Mouse (Mus musculus) layer of hippocampus, adult 2 months (tissue): ENCODE results near the gene Chrm1. TPM values are rescaled to one million over a fixed set of nuclear protein-coding genes. Genes with fewer than 3 reads are reported as not detected.

ENCODE experiments used
- DNase-seq, 2 experiments: peaks; one replicate each; pipeline ENCODE4 v3.0.0; 2022; ENCODE audit warnings: low spot score in 2 of 2
- H3K27ac ChIP-seq: fragments of 200-600 bp; 2 replicates; pipeline ENCODE4 v1.8.1; 2022
- H3K4me3 ChIP-seq: fragments of 200-600 bp; 2 replicates; pipeline ENCODE4 v1.8.1; 2022; ENCODE audit warnings: mild to moderate bottlenecking
- CTCF ChIP-seq: fragments of 200-600 bp; conservative IDR thresholded peaks from 2 replicates; pipeline ENCODE4 v1.8.1; 2022; ENCODE audit warnings: antibody characterized with exemption, mild to moderate bottlenecking, moderate library complexity
- total RNA-seq, 2 experiments: library from RNA; stranded (reverse); gene quantifications; 2 replicates each; pipeline ENCODE4 v1.2.3; 2021

Gene Chrm1
- total RNA-seq, 2 experiments from 2014 or later, result 179 to 190 TPM

DNA sequence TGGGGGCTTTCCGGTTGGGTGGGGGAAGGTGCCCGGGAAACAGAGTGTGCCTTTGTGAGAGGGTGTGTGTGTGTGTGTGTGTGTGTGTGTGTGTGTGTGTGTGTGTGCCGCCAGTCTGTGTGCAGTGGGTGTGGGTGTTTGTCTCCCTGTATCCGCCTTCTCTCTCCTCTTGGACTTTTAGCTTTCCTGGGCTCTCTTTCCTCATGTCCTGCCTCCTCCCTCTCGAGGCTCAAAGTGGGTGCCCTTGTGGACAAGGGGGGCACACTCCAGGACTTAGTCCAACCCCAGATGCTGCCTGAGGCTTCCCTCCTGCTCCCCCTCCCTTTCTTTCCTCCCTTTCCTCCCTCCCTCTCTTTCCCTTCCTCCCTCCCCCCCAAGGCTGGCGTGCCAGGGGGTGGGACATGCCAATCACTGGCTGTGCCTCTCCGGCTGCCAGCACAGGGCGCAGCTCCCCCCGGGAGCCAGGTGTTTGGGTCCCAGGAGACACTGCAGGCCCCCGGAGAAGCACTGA, 377 bp downstream of the Chrm1 start:
- H3K4me3 ChIP-seq, result peak overlapping the region; percentile 73
- DNase-seq, result peak; percentile 80 to 88
- no peak for TF ChIP-seq CTCF
- peak overlapping the region; percentile 98 for H3K27ac ChIP-seq

DNA sequence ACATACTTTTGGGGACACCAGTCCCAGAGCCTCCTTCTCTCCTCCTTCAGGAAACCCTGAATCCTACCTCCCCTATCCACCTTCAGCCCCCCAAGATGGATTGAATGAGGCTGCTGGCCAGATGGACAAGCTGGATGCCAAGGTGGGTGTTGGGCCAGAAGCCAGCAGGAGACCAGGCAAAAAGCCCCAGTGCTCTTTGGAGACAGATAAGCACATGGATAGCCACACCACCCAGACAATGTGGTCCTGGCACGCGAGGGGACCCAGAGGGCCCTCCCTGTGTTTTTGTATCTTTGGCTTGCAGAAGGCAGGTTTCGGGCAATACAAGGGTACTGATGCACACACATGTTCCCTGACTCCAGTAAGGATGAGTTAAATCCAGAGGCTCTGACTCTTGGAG, 1.3 kb downstream of the Chrm1 start:
- no peak for DNase-seq
- peak overlapping the region; percentile 73 for H3K4me3 ChIP-seq
- H3K27ac ChIP-seq, result peak overlapping the region; percentile 98
- TF ChIP-seq CTCF, result no peak

DNA sequence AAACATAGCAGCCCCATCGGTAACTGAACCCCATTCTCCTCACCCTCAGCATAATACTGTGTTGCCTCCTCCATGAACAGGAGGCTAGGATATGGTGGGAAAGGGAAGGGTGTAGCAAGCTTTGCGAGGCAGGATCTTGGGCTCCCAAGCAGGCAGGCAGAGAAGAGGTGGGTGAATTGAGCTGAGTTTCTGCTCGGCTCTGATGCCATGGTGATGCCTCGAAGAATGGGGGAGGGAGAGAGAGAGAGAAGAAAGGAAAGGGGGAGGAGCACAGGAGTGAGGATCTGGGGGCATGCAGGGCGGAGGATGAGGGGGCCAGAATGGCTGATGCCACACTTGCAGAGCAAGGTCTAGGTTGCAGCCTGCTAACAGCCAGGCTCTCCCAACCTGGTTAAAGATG, 2.2 kb downstream of the Chrm1 start:
- Histone ChIP-seq H3K4me3 (peak overlapping the region; percentile 73), H3K27ac (peak overlapping the region; percentile 98)
- no peak for TF ChIP-seq CTCF
- peak; percentile 60 to 67 for DNase-seq

DNA sequence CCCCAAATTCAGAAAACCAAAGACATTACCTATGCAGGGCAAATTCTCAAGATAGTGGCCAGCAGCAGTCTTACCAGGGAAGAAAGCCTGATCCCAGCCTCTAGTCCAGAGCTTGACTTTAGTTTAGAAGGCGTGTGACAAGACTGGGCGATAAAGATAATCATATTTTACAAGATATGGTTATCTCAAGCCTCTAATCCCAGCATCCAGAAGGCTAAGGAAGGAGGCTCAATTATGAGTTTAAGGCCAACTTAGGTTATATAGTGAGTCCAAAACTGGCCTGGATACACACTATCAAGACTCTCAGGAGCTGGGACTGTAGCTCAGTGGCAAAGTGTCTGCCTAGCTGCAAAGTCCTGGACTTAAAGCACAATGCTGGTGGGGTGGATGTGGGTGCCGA, 9.3 kb downstream of the Chrm1 start:
- TF ChIP-seq CTCF, result no peak

DNA sequence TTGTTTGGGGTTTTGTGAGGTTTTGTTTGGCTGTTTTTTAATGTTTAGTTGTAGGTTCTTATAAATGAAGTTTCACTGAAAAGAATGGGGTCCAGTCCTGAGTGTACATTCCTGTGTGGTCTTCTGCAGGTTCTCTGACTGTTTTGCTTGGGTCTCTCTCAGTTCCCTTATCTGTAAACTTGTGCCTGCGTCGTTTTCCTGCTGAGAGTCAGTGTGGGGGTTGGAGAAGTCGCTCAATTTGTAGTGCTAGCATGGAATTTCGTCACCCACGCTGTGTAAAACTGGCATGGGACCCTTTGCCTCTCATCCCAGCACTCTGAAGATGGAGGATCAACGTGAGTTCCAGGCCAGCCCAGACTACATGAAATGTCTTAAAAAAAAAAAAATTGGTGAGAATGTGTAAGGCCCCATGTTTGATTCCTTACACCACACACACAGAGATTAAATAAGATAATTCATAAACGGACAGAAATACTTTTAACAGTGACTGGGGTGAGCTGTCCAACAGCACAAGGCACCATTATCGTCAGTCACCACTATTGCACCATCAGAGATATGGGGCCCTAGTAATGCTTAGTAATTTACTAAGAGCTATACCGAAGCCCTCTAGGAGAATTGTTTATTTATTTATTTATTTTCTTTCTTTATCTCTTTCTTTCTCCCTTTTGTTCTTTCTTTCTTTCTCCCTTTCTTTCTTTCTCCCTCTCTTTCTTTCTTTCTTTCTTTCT, 9.9 kb downstream of the Chrm1 start:
- 0 out of 2 replicates have a peak overlapping the region, but pooled peaks have one; percentile 18 for H3K27ac ChIP-seq
- DNase-seq, result no peak
- H3K4me3 ChIP-seq, result peak overlapping the region; percentile 40
- TF ChIP-seq CTCF, result no peak

More for the DNA sequence above, 9.3 kb downstream of the Chrm1 start:
- H3K27ac ChIP-seq, result 0 out of 2 replicates have a peak overlapping the region, but pooled peaks have one; percentile 18
- peak overlapping the region; percentile 40 for H3K4me3 ChIP-seq
- DNase-seq, result no peak

DNA sequence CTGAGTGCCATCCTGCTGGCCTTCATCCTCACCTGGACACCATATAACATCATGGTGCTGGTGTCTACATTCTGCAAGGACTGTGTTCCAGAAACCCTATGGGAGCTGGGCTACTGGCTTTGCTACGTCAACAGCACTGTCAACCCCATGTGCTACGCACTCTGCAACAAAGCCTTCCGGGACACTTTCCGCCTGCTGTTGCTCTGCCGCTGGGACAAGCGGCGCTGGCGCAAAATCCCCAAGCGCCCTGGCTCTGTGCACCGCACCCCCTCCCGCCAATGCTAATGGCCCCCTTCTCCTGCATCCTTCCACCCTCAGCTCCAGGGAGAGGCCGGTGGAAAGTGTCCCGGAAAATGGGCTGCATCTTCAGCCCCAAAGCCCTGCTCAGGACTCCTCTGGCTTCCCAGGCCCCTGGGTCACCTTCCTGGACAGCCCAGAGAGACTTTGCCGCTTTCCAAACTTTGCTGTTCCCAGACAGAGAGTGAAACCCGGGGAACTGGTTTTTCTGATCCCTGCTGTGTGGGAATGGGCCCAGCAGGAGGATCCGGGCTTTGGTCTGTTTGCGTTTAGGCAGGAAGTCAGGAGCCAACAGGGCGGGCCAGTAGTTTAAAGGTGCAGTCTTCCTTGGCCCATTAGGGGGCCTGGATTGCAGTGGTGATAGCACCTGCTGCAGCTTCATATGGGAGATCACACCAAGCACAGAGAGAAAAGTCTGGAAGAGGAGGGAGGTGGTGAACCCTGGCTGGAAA, 15.6 kb downstream of the Chrm1 start:
- peak overlapping the region; percentile 13; the same call in 1 of the 2 replicates for H3K4me3 ChIP-seq

DNA sequence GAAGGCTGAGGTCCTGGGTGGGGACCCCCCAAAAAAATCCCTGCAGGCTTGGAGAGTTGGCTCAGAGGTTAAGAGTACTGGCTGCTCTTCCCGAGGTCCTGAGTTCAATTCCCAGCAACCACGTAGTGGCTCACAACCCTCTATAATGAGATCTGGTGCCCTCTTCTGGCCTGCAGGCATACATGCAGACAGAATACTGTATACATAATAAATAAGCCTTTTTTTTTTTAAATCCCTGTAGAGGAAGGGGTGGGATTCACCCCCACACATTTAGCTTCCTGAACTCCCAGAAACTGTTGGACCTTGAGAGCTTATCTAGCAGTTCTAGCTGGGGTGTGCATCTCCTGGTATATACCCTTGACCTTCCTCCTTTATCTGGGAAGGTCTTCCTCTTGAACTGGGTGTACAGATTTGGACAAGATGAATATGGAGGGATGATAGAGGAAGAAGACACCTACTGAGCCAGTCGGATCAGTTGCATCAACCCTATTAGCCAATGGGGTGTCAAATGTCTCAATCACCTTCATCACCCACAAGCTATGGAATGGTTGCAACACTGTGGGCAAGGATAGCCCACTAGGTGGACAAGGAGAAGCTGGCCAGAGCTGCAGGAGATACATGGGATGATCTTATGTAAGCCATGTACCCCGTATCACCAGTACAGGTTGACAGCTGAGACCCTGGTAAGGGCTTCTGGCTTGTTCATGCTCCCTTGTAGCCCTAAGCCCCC, 18.2 kb downstream of the Chrm1 start:
- H3K4me3 ChIP-seq, result no peak overlapping the region
- no peak for DNase-seq
- peak overlapping the region; percentile 87 for H3K27ac ChIP-seq
- peak; percentile 71 for TF ChIP-seq CTCF

More for the DNA sequence above, 15.6 kb downstream of the Chrm1 start:
- DNase-seq, result no peak
- TF ChIP-seq CTCF, result peak; percentile 54
- H3K27ac ChIP-seq, result peak overlapping the region; percentile 87

DNA sequence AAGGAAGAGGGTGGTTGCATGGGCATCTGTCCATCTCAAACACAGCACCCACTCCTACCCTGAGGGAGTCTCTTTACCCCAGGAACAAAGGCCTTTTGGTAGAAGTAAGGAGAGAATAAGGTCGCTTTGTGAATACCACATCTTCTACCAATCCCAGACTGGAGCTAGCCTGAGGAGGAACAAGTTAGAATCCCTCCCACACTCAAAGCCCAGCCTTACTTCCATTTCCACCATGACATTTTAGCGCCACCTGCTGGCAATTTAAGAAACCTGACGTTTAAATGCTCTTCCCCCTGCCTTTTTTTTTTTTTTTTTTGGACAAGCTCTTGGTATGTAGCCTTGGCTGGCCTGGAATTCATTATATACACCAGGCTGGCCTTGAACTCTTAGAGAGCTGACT, 19.4 kb downstream of the Chrm1 start:
- Histone ChIP-seq H3K4me3 (no peak overlapping the region), H3K27ac (peak overlapping the region; percentile 82)
- peak; percentile 91 for TF ChIP-seq CTCF
- peak; percentile 81 to 87 for DNase-seq

DNA sequence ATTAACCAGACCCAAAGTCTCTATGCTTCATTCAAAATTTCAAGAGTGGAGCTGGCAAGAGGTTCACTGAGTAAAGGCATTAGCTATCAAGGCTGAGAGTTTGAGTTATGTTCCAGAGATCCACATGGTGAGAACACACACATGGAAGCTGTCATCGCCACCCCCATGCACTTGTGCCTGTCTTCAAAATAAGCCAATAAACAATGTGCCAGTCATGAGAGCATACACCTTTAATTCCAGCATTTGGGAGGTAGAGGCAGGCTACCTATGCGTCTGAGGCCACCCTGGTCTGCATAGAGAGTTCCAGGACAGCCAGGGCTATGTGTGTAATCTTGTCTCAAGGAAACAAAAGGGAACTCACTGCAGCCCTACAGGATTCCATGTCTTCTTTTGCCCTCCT, 20.0 kb downstream of the Chrm1 start:
- TF ChIP-seq CTCF, result no peak
- Histone ChIP-seq H3K4me3 (no peak overlapping the region), H3K27ac (peak overlapping the region; percentile 82)
- peak in 1 of 2 experiments; percentile 20 for DNase-seq

DNA sequence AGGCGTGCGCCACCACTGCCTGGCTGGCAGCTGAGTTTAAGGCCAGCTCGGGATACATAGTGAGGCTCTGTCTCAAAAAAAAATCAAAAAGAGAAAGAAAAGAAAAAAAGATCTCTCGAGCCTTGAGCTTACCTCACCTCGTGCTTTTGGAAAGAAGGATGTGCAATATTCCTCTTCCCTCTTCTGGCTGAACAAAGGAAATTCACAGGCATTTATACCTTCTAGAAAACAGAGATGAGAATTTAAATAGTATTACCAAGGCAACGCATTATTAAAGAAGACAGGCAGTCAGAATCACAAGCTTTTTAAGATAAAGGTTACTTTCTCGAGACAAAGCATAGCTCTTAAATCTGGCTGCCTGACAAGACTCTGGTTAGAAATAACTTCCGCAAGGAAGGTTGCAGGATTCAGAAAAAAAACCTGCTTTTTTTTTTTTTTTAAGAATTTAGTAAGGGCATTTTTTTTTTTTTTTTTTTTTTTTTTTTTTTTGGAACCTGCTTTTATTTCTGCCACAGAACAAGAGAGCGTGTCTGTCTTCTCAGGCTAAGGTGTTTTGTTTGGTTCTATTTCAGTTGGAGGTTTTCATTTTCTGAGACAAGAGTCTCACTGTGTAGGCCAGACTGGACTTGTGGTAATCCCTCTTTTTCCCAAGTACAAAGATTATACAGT, 28.4 kb downstream of the Chrm1 start:
- no peak for DNase-seq
- TF ChIP-seq CTCF, result peak; percentile 34; the same call in 1 of the 2 replicates
- peak overlapping the region; percentile 39; the same call in 1 of the 2 replicates for H3K27ac ChIP-seq

DNA sequence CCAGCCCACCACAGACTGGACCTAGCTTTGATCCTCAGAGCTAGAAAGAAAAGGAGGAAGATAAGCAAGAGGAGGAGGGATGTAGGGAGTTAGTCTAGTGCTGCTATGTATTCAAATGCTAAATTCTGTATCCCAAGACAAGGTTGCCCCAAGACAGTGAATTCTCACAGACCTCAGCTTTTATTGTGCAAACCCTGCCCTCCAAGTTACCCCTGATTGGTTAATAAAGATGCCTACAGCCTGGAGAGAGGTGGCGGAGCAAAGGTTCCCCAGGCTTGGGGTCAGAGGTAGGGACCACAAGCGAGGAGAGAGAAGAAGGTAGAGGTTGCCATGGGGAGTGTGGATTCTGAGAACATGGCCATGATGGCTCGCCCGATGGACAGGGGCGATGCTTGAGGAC, 29.2 kb downstream of the Chrm1 start:
- no peak for DNase-seq
- no peak for TF ChIP-seq CTCF
- no peak overlapping the region for H3K27ac ChIP-seq
- no peak overlapping the region for H3K4me3 ChIP-seq

More for the DNA sequence above, 28.4 kb downstream of the Chrm1 start:
- H3K4me3 ChIP-seq, result no peak overlapping the region

DNA sequence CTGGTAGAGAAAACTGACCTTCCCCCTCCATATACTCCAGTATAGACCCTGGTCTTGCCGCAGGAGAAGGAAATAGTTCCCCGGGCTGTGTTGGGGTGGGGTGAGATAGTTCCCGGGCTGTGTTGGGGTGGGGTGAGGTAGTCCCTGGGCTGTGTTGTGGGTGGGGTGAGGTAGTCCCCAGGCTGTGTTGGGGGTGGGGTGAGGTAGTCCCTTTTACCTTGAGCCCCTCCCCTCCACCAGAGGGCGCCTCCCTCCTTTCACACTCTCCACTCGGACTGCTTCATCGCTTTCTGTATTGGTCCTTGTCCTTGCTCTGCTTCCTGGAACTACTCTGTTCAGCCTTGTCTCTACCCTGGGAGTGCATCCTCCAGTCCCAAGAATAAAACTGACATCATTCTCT, 31.7 kb downstream of the Chrm1 start:
- DNase-seq, result no peak
- TF ChIP-seq CTCF, result peak; percentile 60
- Histone ChIP-seq H3K27ac (no peak overlapping the region), H3K4me3 (no peak overlapping the region)
